8 mouse cellular contexts compared by ENCODE assay signal in the genomic region with DNA sequence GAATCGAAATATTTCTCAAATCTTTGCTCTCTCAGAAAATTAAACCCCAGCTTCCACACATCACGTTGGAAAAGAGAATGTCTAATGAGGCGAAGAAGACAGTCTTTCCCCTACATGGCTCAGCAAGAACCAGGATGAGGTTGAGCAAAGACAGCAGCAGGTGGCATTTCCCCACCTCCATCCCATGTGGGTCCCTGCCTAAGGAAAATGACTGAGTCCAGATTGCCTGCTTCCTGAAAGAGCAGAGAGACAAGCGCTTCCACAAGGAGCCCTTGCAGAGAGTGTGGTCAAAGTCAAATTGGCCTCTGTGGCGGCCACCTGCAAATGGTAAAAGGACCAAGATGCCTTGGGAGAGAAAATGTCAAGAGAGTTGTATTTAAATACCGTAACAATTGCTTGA. TPM values are rescaled to one million over a fixed set of nuclear protein-coding genes. Genes with fewer than 3 reads are reported as not detected.
DNase-seq lines count a peak whose midpoint lies in the region; ATAC-seq and TF ChIP-seq lines count a peak whose summit lies in the region.

No protein-coding gene starts in this region.

- peak; percentile 14 for DNase-seq in kidney, adult 9 months
- DNase-seq in kidney, adult 11 months = no peak
- DNase-seq in hindbrain, embryonic 11.5 days (ENCODE audit: low spot score) = no peak
- no peak for DNase-seq in midbrain, embryonic 14.5 days
- DNase-seq in cerebellum, adult 8-10 months = no peak
- no peak for DNase-seq in spleen, adult 12 weeks (ENCODE audit: low spot score)

- peak overlapping the region; percentile 49 for H3K27ac ChIP-seq in cortical plate, adult 2 months (ENCODE audit: insufficient read depth, low read length)
- H3K27ac ChIP-seq in hindbrain, embryonic 11.5 days (ENCODE audit: low read depth, low read length) = peak overlapping the region; percentile 86; the same call in 1 of the 2 replicates
- H3K27ac ChIP-seq in midbrain, embryonic 14.5 days (replicated peaks; ENCODE audit: low read depth, low read length) = peak overlapping the region; percentile 75; the same call in 1 of the 2 replicates

- H3K4me2 ChIP-seq in hindbrain, embryonic 11.5 days (replicated peaks; ENCODE audit: low read depth, low read length) = peak overlapping the region; percentile 82; the same call in 1 of the 2 replicates
- H3K4me2 ChIP-seq in midbrain, embryonic 14.5 days (ENCODE audit: low read length) = peak overlapping the region; percentile 81

- TF ChIP-seq POLR2A in cortical plate, adult 2 months (IDR thresholded peaks at IDR 0.05; ENCODE audit: extremely low read depth, insufficient read depth, low read length) = no peak

- H3K9me3 ChIP-seq in hindbrain, embryonic 11.5 days (ENCODE audit: control insufficient read depth, low read length) = no peaks in the 10 kb centered on the region
- no peaks in the 10 kb centered on the region for H3K9me3 ChIP-seq in midbrain, embryonic 14.5 days (ENCODE audit: control insufficient read depth, low read length)

- peak overlapping the region; percentile 93 for H3K9ac ChIP-seq in hindbrain, embryonic 11.5 days (ENCODE audit: low read depth, low read length)
- H3K9ac ChIP-seq in midbrain, embryonic 14.5 days (replicated peaks; ENCODE audit: low read length) = peak overlapping the region; percentile 98

- no peak for TF ChIP-seq CTCF in cortical plate, adult 2 months (IDR thresholded peaks at IDR 0.05; ENCODE audit: extremely low read depth, insufficient read depth, low read length)

- no peak for ATAC-seq in hindbrain, embryonic 11.5 days (ENCODE audit: low FRiP score)
- no peak for ATAC-seq in midbrain, embryonic 14.5 days (ENCODE audit: low FRiP score, low TSS enrichment)
- ATAC-seq in CD4-positive, CD25-positive, alpha-beta regulatory T cell, adult 4 months = no peak

- H3K36me3 ChIP-seq in hindbrain, embryonic 11.5 days (ENCODE audit: control insufficient read depth, insufficient read depth, low read length) = no peaks in the 10 kb centered on the region
- H3K36me3 ChIP-seq in midbrain, embryonic 14.5 days (ENCODE audit: control insufficient read depth, insufficient read depth, low read length) = no peaks in the 10 kb centered on the region

- WGBS in hindbrain, embryonic 11.5 days = 68% methylated on average over 6 of the region's 6 CpGs
- 69% methylated on average over 6 of the region's 6 CpGs for WGBS in midbrain, embryonic 14.5 days

- H3K4me1 ChIP-seq in cortical plate, adult 2 months (ENCODE audit: control insufficient read depth, insufficient read depth, low read length) = peaks cover 18% of the 10 kb centered on the region
- peaks cover 31% of the 10 kb centered on the region for H3K4me1 ChIP-seq in hindbrain, embryonic 11.5 days (replicated peaks; ENCODE audit: control insufficient read depth, insufficient read depth, low read length)
- peaks cover 67% of the 10 kb centered on the region for H3K4me1 ChIP-seq in midbrain, embryonic 14.5 days (ENCODE audit: control insufficient read depth, insufficient read depth, low read length)

- H3K4me3 ChIP-seq in cortical plate, adult 2 months (ENCODE audit: insufficient read depth, low read length) = peak overlapping the region; percentile 94
- H3K4me3 ChIP-seq in hindbrain, embryonic 11.5 days (ENCODE audit: low read depth, low read length) = peak overlapping the region; percentile 90
- peak overlapping the region; percentile 95 for H3K4me3 ChIP-seq in midbrain, embryonic 14.5 days (replicated peaks; ENCODE audit: low read depth, low read length)

- H3K27me3 ChIP-seq in hindbrain, embryonic 11.5 days (ENCODE audit: control insufficient read depth, insufficient read depth, low read length) = no peaks in the 10 kb centered on the region
- H3K27me3 ChIP-seq in midbrain, embryonic 14.5 days (ENCODE audit: control insufficient read depth, insufficient read depth, low read length) = no peaks in the 10 kb centered on the region

RNA-seq across cellular contexts. Expression of a gene that starts 1.0 kb away (rescaled TPM):
- 150 and 151 TPM in 2 replicates for polyA plus RNA-seq in cortical plate, adult 2 months (2012; rRNA removed)
- 13.1 and 13.9 TPM in 2 replicates for polyA plus RNA-seq in hindbrain, embryonic 11.5 days (2014; fragmentation: Nextera tagmentation; extraction: Ambion mirVana)
- polyA plus RNA-seq in midbrain, embryonic 14.5 days (2014; fragmentation: Nextera tagmentation; extraction: Ambion mirVana) = 42.6 and 43.7 TPM in 2 replicates
- 1 to 10 TPM; 1.3 to 1.4 TPM for polyA plus RNA-seq in CD4-positive, CD25-positive, alpha-beta regulatory T cell, adult 4 months (2017; shearing (Covaris generic))

RNA-seq across cellular contexts. Expression of a gene that starts 2.9 kb away (rescaled TPM):
- polyA plus RNA-seq in cortical plate, adult 2 months (2012; rRNA removed) = 204 and 230 TPM in 2 replicates
- polyA plus RNA-seq in hindbrain, embryonic 11.5 days (2014; fragmentation: Nextera tagmentation; extraction: Ambion mirVana) = 12.6 and 18.6 TPM in 2 replicates
- polyA plus RNA-seq in midbrain, embryonic 14.5 days (2014; fragmentation: Nextera tagmentation; extraction: Ambion mirVana) = 23.1 and 25.1 TPM in 2 replicates
- 10 to 100 TPM in 1 of 2 experiments, 1 to 10 TPM in 1; 9.6 to 10.9 TPM for polyA plus RNA-seq in CD4-positive, CD25-positive, alpha-beta regulatory T cell, adult 4 months (2017; shearing (Covaris generic))

RNA-seq across cellular contexts. Expression of a gene that starts 24.5 kb away (rescaled TPM):
- 0.64 and 0.77 TPM in 2 replicates for polyA plus RNA-seq in cortical plate, adult 2 months (2012; rRNA removed)
- polyA plus RNA-seq in hindbrain, embryonic 11.5 days (2014; fragmentation: Nextera tagmentation; extraction: Ambion mirVana) = 2.1 and 3.0 TPM in 2 replicates
- polyA plus RNA-seq in midbrain, embryonic 14.5 days (2014; fragmentation: Nextera tagmentation; extraction: Ambion mirVana) = 1.8 and 2.0 TPM in 2 replicates
- polyA plus RNA-seq in CD4-positive, CD25-positive, alpha-beta regulatory T cell, adult 4 months (2017; shearing (Covaris generic)) = 1 to 10 TPM; 2.0 to 3.7 TPM

RNA-seq across cellular contexts. Expression of a gene that starts 25.3 kb away (rescaled TPM):
- polyA plus RNA-seq in cortical plate, adult 2 months (2012; rRNA removed) = 6.8 and 7.2 TPM in 2 replicates
- polyA plus RNA-seq in hindbrain, embryonic 11.5 days (2014; fragmentation: Nextera tagmentation; extraction: Ambion mirVana) = 27.7 and 27.9 TPM in 2 replicates
- polyA plus RNA-seq in midbrain, embryonic 14.5 days (2014; fragmentation: Nextera tagmentation; extraction: Ambion mirVana) = 11.7 and 12.0 TPM in 2 replicates
- polyA plus RNA-seq in CD4-positive, CD25-positive, alpha-beta regulatory T cell, adult 4 months (2017; shearing (Covaris generic)) = 1 to 10 TPM; 5.9 to 8.5 TPM

RNA-seq across cellular contexts. Expression of a gene that starts 28.2 kb away (rescaled TPM):
- polyA plus RNA-seq in cortical plate, adult 2 months (2012; rRNA removed) = 154 and 169 TPM in 2 replicates
- 0.14 and 0.22 TPM in 2 replicates for polyA plus RNA-seq in hindbrain, embryonic 11.5 days (2014; fragmentation: Nextera tagmentation; extraction: Ambion mirVana)
- 0.26 and 0.32 TPM in 2 replicates for polyA plus RNA-seq in midbrain, embryonic 14.5 days (2014; fragmentation: Nextera tagmentation; extraction: Ambion mirVana)
- polyA plus RNA-seq in CD4-positive, CD25-positive, alpha-beta regulatory T cell, adult 4 months (2017; shearing (Covaris generic)) = not detected
